Mouse (Mus musculus): ENCODE data around the gene Adamts17. TPM values are rescaled to one million over a fixed set of nuclear protein-coding genes. Genes with fewer than 3 reads are reported as not detected.

Adamts17 gene
- polyA plus RNA-seq, 1 experiment from 2014 or later: 5.0 TPM

- no peak overlapping the region for H3K4me3 ChIP-seq (replicated peaks; ENCODE audit: low read length)
- no peaks in the 10 kb centered on the region for H3K36me3 ChIP-seq (replicated peaks; ENCODE audit: control insufficient read depth, insufficient read depth)
- 91% methylated on average over 7 of the region's 7 CpGs for WGBS
- no peaks in the 10 kb centered on the region for H3K27me3 ChIP-seq (ENCODE audit: control insufficient read depth, insufficient read depth, low read length)
- H3K4me1 ChIP-seq (replicated peaks; ENCODE audit: control insufficient read depth, insufficient read depth, low read length): no peaks in the 10 kb centered on the region
- no peak for DNase-seq (ENCODE audit: low spot score)
- ATAC-seq (ENCODE audit: low FRiP score): no peak
- H3K27ac ChIP-seq: no peak overlapping the region
- H3K9me3 ChIP-seq (ENCODE audit: control insufficient read depth, low read length): no peaks in the 10 kb centered on the region
- no peak overlapping the region for H3K9ac ChIP-seq
- no peak overlapping the region for H3K4me2 ChIP-seq (replicated peaks)
Measured at GRCm38 (mm10) chr7:67051089-67051718, 211.7 kb downstream of the Adamts17 start.

GRCm38 (mm10) chr7:67054876-67055275 is 215.3 kb downstream of the Adamts17 start:
- H3K4me3 ChIP-seq (replicated peaks; ENCODE audit: low read length): no peak overlapping the region
- H3K27ac ChIP-seq: no peak overlapping the region
- ATAC-seq (ENCODE audit: low FRiP score) (no peak), DNase-seq (ENCODE audit: low spot score) (no peak)
- H3K27me3 ChIP-seq (ENCODE audit: control insufficient read depth, insufficient read depth, low read length): no peaks in the 10 kb centered on the region
- H3K4me1 ChIP-seq (replicated peaks; ENCODE audit: control insufficient read depth, insufficient read depth, low read length): no peaks in the 10 kb centered on the region
- H3K9me3 ChIP-seq (ENCODE audit: control insufficient read depth, low read length): no peaks in the 10 kb centered on the region
- WGBS: 89% methylated on average over 3 of the region's 3 CpGs
- H3K9ac ChIP-seq: no peak overlapping the region
- H3K36me3 ChIP-seq (replicated peaks; ENCODE audit: control insufficient read depth, insufficient read depth): no peaks in the 10 kb centered on the region
- H3K4me2 ChIP-seq (replicated peaks): no peak overlapping the region

- no peaks in the 10 kb centered on the region for H3K9me3 ChIP-seq (ENCODE audit: control insufficient read depth, low read length)
- no peaks in the 10 kb centered on the region for H3K27me3 ChIP-seq (ENCODE audit: control insufficient read depth, insufficient read depth, low read length)
- H3K4me2 ChIP-seq (replicated peaks): no peak overlapping the region
- DNase-seq (ENCODE audit: low spot score) (peak; percentile 35), ATAC-seq (ENCODE audit: low FRiP score) (no peak)
- H3K36me3 ChIP-seq (replicated peaks; ENCODE audit: control insufficient read depth, insufficient read depth): no peaks in the 10 kb centered on the region
- H3K4me3 ChIP-seq (replicated peaks; ENCODE audit: low read length): no peak overlapping the region
- no peak overlapping the region for H3K9ac ChIP-seq
- no peaks in the 10 kb centered on the region for H3K4me1 ChIP-seq (replicated peaks; ENCODE audit: control insufficient read depth, insufficient read depth, low read length)
- WGBS: 73% methylated on average over 3 of the region's 3 CpGs
- no peak overlapping the region for H3K27ac ChIP-seq
Measured at GRCm38 (mm10) chr7:67055510-67055909, 216.0 kb downstream of the Adamts17 start.

GRCm38 (mm10) chr7:67061756-67062155 is 222.2 kb downstream of the Adamts17 start:
- 82% methylated on average over 9 of the region's 9 CpGs for WGBS
- Histone ChIP-seq H3K27me3 (ENCODE audit: control insufficient read depth, insufficient read depth, low read length) (no peaks in the 10 kb centered on the region), H3K36me3 (replicated peaks; ENCODE audit: control insufficient read depth, insufficient read depth) (no peaks in the 10 kb centered on the region), H3K4me3 (replicated peaks; ENCODE audit: low read length) (no peak overlapping the region), H3K4me1 (replicated peaks; ENCODE audit: control insufficient read depth, insufficient read depth, low read length) (no peaks in the 10 kb centered on the region), H3K27ac (no peak overlapping the region), H3K9ac (no peak overlapping the region), H3K9me3 (ENCODE audit: control insufficient read depth, low read length) (no peaks in the 10 kb centered on the region), H3K4me2 (replicated peaks) (no peak overlapping the region)
- peak; percentile 57 for DNase-seq (ENCODE audit: low spot score)
- ATAC-seq (ENCODE audit: low FRiP score): no peak

GRCm38 (mm10) chr7:67062571-67062970 is 223.0 kb downstream of the Adamts17 start:
- WGBS: 90% methylated on average over 2 of the region's 2 CpGs
- H3K27me3 ChIP-seq (ENCODE audit: control insufficient read depth, insufficient read depth, low read length): no peaks in the 10 kb centered on the region
- no peak for DNase-seq (ENCODE audit: low spot score)
- H3K9ac ChIP-seq: no peak overlapping the region
- no peak for ATAC-seq (ENCODE audit: low FRiP score)
- H3K27ac ChIP-seq: no peak overlapping the region
- no peaks in the 10 kb centered on the region for H3K36me3 ChIP-seq (replicated peaks; ENCODE audit: control insufficient read depth, insufficient read depth)
- H3K4me3 ChIP-seq (replicated peaks; ENCODE audit: low read length): no peak overlapping the region
- H3K4me1 ChIP-seq (replicated peaks; ENCODE audit: control insufficient read depth, insufficient read depth, low read length): no peaks in the 10 kb centered on the region
- H3K4me2 ChIP-seq (replicated peaks): no peak overlapping the region
- H3K9me3 ChIP-seq (ENCODE audit: control insufficient read depth, low read length): no peaks in the 10 kb centered on the region

GRCm38 (mm10) chr7:67064627-67065305 is 225.2 kb downstream of the Adamts17 start:
- no peak overlapping the region for H3K27ac ChIP-seq
- no peak for DNase-seq (ENCODE audit: low spot score)
- WGBS: 83% methylated on average over 10 of the region's 10 CpGs

GRCm38 (mm10) chr7:67065631-67066030 is 226.1 kb downstream of the Adamts17 start:
- DNase-seq (ENCODE audit: low spot score): no peak
- no peak overlapping the region for H3K4me3 ChIP-seq (replicated peaks; ENCODE audit: low read length)
- H3K27me3 ChIP-seq (ENCODE audit: control insufficient read depth, insufficient read depth, low read length): no peaks in the 10 kb centered on the region
- H3K36me3 ChIP-seq (replicated peaks; ENCODE audit: control insufficient read depth, insufficient read depth): no peaks in the 10 kb centered on the region
- no peak overlapping the region for H3K4me2 ChIP-seq (replicated peaks)
- no peaks in the 10 kb centered on the region for H3K4me1 ChIP-seq (replicated peaks; ENCODE audit: control insufficient read depth, insufficient read depth, low read length)
- no peak overlapping the region for H3K9ac ChIP-seq
- ATAC-seq (ENCODE audit: low FRiP score): no peak
- H3K27ac ChIP-seq: no peak overlapping the region
- 92% methylated on average over 4 of the region's 4 CpGs for whole genome bisulfite sequencing
- H3K9me3 ChIP-seq (ENCODE audit: control insufficient read depth, low read length): no peaks in the 10 kb centered on the region

More at GRCm38 (mm10) chr7:67064627-67065305, 225.2 kb downstream of the Adamts17 start:
- Histone ChIP-seq H3K9ac (no peak overlapping the region), H3K9me3 (ENCODE audit: control insufficient read depth, low read length) (no peaks in the 10 kb centered on the region), H3K4me1 (replicated peaks; ENCODE audit: control insufficient read depth, insufficient read depth, low read length) (no peaks in the 10 kb centered on the region), H3K27me3 (ENCODE audit: control insufficient read depth, insufficient read depth, low read length) (no peaks in the 10 kb centered on the region), H3K4me3 (replicated peaks; ENCODE audit: low read length) (no peak overlapping the region), H3K36me3 (replicated peaks; ENCODE audit: control insufficient read depth, insufficient read depth) (no peaks in the 10 kb centered on the region), H3K4me2 (replicated peaks) (no peak overlapping the region)
- ATAC-seq (ENCODE audit: low FRiP score): no peak

- Histone ChIP-seq H3K9me3 (ENCODE audit: control insufficient read depth, low read length) (no peaks in the 10 kb centered on the region), H3K4me2 (replicated peaks) (no peak overlapping the region), H3K9ac (no peak overlapping the region), H3K4me1 (replicated peaks; ENCODE audit: control insufficient read depth, insufficient read depth, low read length) (no peaks in the 10 kb centered on the region), H3K36me3 (replicated peaks; ENCODE audit: control insufficient read depth, insufficient read depth) (no peaks in the 10 kb centered on the region), H3K27ac (no peak overlapping the region), H3K27me3 (ENCODE audit: control insufficient read depth, insufficient read depth, low read length) (no peaks in the 10 kb centered on the region), H3K4me3 (replicated peaks; ENCODE audit: low read length) (no peak overlapping the region)
- WGBS: 86% methylated on average over 10 of the region's 10 CpGs
- ATAC-seq (ENCODE audit: low FRiP score): no peak
- no peak for DNase-seq (ENCODE audit: low spot score)
Measured at GRCm38 (mm10) chr7:67072015-67072685, 232.6 kb downstream of the Adamts17 start.

- 92% methylated on average over 10 of the region's 10 CpGs for WGBS
Measured at GRCm38 (mm10) chr7:67082751-67083150, 243.2 kb downstream of the Adamts17 start.

More at GRCm38 (mm10) chr7:67082751-67083150, 243.2 kb downstream of the Adamts17 start:
- no peaks in the 10 kb centered on the region for H3K27me3 ChIP-seq (ENCODE audit: control insufficient read depth, insufficient read depth, low read length)
- DNase-seq (ENCODE audit: low spot score): no peak
- H3K4me3 ChIP-seq (replicated peaks; ENCODE audit: low read length): no peak overlapping the region
- H3K4me1 ChIP-seq (replicated peaks; ENCODE audit: control insufficient read depth, insufficient read depth, low read length): no peaks in the 10 kb centered on the region
- H3K4me2 ChIP-seq (replicated peaks): no peak overlapping the region
- no peak overlapping the region for H3K27ac ChIP-seq
- no peak for ATAC-seq (ENCODE audit: low FRiP score)
- no peaks in the 10 kb centered on the region for H3K9me3 ChIP-seq (ENCODE audit: control insufficient read depth, low read length)
- no peaks in the 10 kb centered on the region for H3K36me3 ChIP-seq (replicated peaks; ENCODE audit: control insufficient read depth, insufficient read depth)
- H3K9ac ChIP-seq: no peak overlapping the region

Measured in hindbrain, embryonic 14.5 days (tissue).